Mouse (Mus musculus) G1E (cell line): ENCODE measurements around the gene Thsd4. TPM values are rescaled to one million over a fixed set of nuclear protein-coding genes. Genes with fewer than 3 reads are reported as not detected.

Experiments
- ATAC-seq: 2 replicates; pipeline ENCODE4 v1.8.0; 2016; ENCODE audit warnings: mild to moderate bottlenecking; ENCODE audit not compliant: insufficient number of reproducible peaks, poor library complexity, low FRiP score, severe bottlenecking; ENCODE audit errors: extremely low read depth
- DNase-seq: peaks from one replicate; pipeline ENCODE4 v3.0.0; 2012; ENCODE audit warnings: low spot score
- H3K27me3 ChIP-seq: 2 replicates; pipeline ENCODE4 v1.6.1; 2012; ENCODE audit warnings: mild to moderate bottlenecking, low read length, inconsistent platforms; ENCODE audit not compliant: insufficient read depth
- H3K36me3 ChIP-seq: replicated peaks from 2 replicates; pipeline ENCODE3; 2012; ENCODE audit warnings: mild to moderate bottlenecking, inconsistent platforms
- H3K4me1 ChIP-seq: 2 replicates; pipeline ENCODE4 v1.6.1; 2012; ENCODE audit warnings: low read depth, low read length, inconsistent platforms, mixed read lengths; ENCODE audit not compliant: insufficient read depth
- H3K4me3 ChIP-seq: 2 replicates; pipeline ENCODE4 v1.5.1; 2012; ENCODE audit warnings: low read depth, mild to moderate bottlenecking, inconsistent platforms, low read length, moderate library complexity, mixed read lengths
- H3K9me3 ChIP-seq: replicated peaks from 2 replicates; pipeline ENCODE4 v1.6.1; 2012; ENCODE audit warnings: inconsistent platforms
- CTCF ChIP-seq: IDR thresholded peaks from 2 replicates; pipeline ENCODE4 v1.5.1; 2012; ENCODE audit warnings: low read depth, low read length, inconsistent platforms, mixed read lengths
- GATA1 ChIP-seq: IDR thresholded peaks from 2 replicates; pipeline ENCODE4 v1.6.1; 2012; ENCODE audit warnings: borderline replicate concordance, low read length, inconsistent platforms, mixed read lengths
- GATA2 ChIP-seq: IDR thresholded peaks from 2 replicates; pipeline ENCODE4 v1.6.1; 2012; ENCODE audit warnings: low read depth, low read length, inconsistent platforms, borderline replicate concordance
- POLR2AphosphoS5 ChIP-seq: IDR thresholded peaks from 2 replicates; pipeline ENCODE4 v1.6.1; 2012; ENCODE audit warnings: low read depth, low read length, inconsistent platforms; ENCODE audit not compliant: insufficient replicate concordance
- TAL1 ChIP-seq: conservative IDR thresholded peaks from 2 replicates; pipeline ENCODE4 v1.6.1; 2012; ENCODE audit warnings: low read depth, low read length, inconsistent platforms, mixed read lengths
- polyA plus RNA-seq: library from polyadenylated mRNA; stranded (reverse); fragments of >175 nt; gene quantifications from 2 replicates; pipeline ENCODE4 v1.2.3, GENCODE M21; 2012
- total RNA-seq, 2 experiments: library from RNA; stranded (forward) in 1 of 2; stranded (reverse) in 1 of 2; fragments of 200-1000 nt in 1 of 2; fragments of >200 nt in 1 of 2; fragmentation: Nextera tagmentation in 1 of 2; gene quantifications; 2 replicates each; pipeline ENCODE4 v1.2.3; 2014 to 2017

Gene Thsd4
- total and polyA plus RNA-seq, 3 experiments, result 1.8 to 2.8 (median 2.4) TPM

DNA sequence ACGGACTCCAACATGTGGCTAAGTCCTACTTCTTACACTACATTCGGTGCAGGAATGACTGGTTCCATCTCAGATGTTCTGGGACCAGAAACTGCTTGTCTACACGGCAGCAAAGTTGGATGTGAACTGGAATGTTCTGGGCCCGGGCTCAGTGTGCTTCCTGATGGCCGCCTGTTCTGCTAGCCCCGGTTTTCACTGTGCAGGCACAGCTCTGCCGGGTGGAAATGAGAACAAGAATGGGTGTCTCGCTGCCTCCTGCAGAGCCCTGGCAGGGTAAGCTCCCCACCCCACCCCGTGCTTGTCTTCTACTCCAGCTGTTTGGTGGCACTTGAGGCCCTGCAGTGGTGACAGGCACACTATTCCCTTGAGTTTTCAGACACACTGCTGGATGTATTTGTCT is 285.7 kb downstream of the Thsd4 start:
- no peaks in the 10 kb centered on the region for H3K4me1 ChIP-seq
- H3K9me3 ChIP-seq, result no peaks in the 10 kb centered on the region
- ATAC-seq (no peak), DNase-seq (no peak)
- peaks cover 22% of the 10 kb centered on the region for H3K27me3 ChIP-seq
- TF ChIP-seq CTCF (no peak), POLR2AphosphoS5 (no peak), GATA2 (no peak), GATA1 (no peak), TAL1 (no peak)
- no peak overlapping the region for H3K4me3 ChIP-seq
- H3K36me3 ChIP-seq, result no peaks in the 10 kb centered on the region

DNA sequence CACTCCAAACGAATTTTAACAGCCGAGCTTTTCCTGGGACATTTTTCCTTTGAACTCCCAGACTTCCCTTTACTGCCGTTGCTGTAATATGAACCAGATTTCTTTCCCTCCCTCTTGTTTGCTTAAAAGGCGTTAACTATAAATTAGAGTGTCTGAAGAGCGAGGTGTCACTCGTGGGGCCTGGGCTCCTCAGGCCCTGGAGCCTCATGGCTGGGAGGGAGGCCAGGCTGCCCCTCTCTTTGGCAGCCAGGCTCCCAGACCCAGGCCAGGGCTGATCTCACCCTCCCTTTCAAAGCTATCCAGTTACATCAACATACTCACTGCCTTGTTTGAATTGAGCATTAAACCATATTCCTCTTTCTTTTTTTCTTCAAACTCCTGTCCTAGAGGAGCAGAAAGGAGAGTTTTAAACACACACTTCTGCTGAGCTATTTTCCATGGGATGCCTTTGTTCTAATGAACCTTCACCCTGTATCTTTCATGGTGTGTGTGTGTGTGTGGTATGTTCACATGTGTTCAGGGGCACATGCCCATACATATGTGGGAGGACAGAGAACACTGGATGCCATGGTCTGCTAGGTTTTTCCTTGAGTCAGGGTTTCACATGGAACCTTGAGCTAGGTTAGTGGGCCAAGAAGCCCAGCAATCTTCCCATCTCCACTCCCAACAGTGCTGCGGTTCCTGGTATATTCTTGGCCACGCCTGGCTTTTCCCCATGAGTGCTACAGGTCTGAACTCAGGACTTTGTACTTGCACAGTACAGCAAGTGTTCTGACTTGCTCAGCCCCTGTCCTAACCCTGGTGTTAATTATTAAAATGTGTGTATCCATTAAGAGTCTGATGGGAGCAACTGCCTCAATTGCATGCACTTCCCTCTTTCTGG is 287.4 kb downstream of the Thsd4 start:
- Histone ChIP-seq H3K36me3 (no peaks in the 10 kb centered on the region), H3K4me1 (no peaks in the 10 kb centered on the region), H3K4me3 (no peak overlapping the region), H3K9me3 (no peaks in the 10 kb centered on the region), H3K27me3 (peaks cover 22% of the 10 kb centered on the region)
- TF ChIP-seq CTCF, result no peak
- no peak for TF ChIP-seq GATA1
- no peak for TF ChIP-seq TAL1
- TF ChIP-seq GATA2, result no peak
- no peak for TF ChIP-seq POLR2AphosphoS5
- ATAC-seq, result no peak
- DNase-seq, result no peak

DNA sequence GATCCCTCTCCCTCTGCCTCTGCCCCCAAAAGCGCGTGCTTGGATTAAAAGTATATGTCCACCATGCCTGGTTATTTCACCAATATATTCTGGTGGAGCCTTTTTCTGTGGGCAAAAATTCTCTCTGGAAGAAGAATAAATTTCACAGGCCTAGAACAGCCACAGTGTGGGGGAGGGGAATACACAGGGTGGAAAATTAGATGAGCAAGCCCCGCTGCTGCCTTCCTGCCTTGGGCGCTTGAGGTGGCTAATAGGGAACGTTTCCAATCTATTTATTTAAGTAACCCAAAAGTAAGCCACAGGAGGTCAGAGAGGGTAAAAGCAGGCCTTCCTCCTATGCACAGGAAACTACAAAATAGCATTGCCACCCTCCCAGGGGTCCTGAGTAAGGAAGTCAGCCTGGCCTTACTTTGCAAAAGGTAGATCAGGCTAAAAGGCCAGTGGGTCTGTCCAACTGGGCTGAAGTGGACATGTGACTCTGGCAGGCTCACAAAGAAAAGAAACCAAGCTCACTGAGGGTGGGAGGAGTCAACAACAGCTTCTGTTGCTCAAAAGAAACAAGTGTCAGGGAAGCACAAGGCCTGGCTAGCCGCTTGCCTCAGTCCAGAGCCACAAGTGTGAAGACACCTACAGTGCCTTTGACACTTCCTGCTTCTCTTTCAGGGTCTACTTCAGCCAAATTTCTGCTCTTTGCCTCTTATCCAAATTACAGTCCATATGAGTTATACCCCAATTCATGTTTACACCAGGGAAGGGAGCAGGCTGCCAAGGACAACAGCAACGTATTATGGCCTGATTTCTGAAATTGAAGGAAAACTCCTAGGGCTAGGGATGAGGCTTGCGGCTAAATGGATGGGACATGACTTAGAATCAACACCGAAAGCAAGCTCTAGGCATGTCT is 289.6 kb downstream of the Thsd4 start:
- ATAC-seq (no peak), DNase-seq (no peak)
- H3K27me3 ChIP-seq, result peaks cover 22% of the 10 kb centered on the region
- no peaks in the 10 kb centered on the region for H3K4me1 ChIP-seq
- no peak for TF ChIP-seq GATA1
- no peaks in the 10 kb centered on the region for H3K36me3 ChIP-seq
- H3K4me3 ChIP-seq, result no peak overlapping the region
- H3K9me3 ChIP-seq, result no peaks in the 10 kb centered on the region

DNA sequence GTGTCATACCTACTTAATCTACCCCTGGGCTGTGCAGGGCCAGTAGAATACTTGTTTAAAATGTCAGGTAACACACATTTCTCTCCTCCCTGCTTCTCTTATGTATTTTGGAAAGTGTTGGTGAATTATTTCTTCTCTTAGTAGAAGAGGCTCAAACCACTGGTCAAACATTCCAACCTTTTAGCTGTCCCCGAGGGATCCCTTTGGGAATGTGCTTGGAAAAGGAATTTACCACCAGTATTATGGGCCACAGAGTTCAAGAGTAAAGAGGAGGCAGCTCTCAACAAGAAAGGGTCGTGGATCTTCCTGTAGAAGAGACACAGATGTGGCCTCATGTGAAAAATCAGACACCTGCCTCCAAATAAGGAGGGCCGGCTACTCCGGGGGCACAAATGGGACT is 292.4 kb downstream of the Thsd4 start:
- ATAC-seq, result no peak
- no peaks in the 10 kb centered on the region for H3K36me3 ChIP-seq
- TF ChIP-seq POLR2AphosphoS5 (no peak), GATA1 (no peak), GATA2 (no peak), TAL1 (no peak), CTCF (no peak)

DNA sequence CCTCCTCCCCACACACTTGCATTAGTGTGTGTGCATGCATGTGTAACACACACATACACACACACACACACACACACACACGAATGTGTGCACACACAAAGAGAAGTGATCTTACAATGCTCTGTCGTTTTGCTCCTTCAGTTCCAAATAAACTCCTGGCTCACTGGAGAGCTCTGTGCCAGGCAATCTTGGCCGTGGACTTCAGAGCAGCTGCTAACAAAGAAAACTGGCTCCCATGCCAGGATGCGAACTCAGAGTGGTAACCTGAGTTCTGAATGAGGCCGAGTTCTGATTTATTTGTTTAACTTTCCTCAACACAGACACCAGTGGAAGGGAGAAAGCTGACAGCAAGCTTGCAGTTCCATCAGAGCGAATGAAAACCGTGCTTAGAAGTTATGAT is 294.1 kb downstream of the Thsd4 start:
- no peak for TF ChIP-seq GATA2
- ATAC-seq (no peak), DNase-seq (no peak)
- H3K4me1 ChIP-seq, result no peaks in the 10 kb centered on the region
- peaks cover 19% of the 10 kb centered on the region for H3K27me3 ChIP-seq
- no peaks in the 10 kb centered on the region for H3K9me3 ChIP-seq
- H3K36me3 ChIP-seq, result no peaks in the 10 kb centered on the region
- H3K4me3 ChIP-seq, result no peak overlapping the region

More for the DNA sequence above, 292.4 kb downstream of the Thsd4 start:
- Histone ChIP-seq H3K4me3 (no peak overlapping the region), H3K9me3 (no peaks in the 10 kb centered on the region), H3K4me1 (no peaks in the 10 kb centered on the region), H3K27me3 (peaks cover 19% of the 10 kb centered on the region)
- no peak for DNase-seq

DNA sequence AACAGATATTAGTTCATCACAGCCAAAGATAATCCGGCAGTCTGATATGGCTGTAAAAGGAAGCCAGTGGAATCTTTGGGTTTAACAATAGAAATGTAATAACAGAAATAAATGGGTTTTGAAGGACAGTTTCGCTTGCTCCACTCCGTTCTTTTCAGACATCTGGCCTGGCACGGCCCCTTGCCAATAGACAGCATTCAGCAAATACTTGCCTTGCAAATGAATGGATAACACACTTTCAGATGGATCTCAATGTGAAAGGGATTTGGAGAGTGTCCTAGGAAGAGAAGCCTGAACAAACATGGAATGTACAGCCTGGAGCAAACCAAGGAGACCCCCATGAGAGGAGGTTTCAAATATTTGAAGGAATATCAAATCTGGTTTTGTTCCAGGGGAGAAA is 295.2 kb downstream of the Thsd4 start:
- Histone ChIP-seq H3K9me3 (no peaks in the 10 kb centered on the region), H3K4me3 (no peak overlapping the region), H3K27me3 (peaks cover 19% of the 10 kb centered on the region), H3K4me1 (no peaks in the 10 kb centered on the region), H3K36me3 (no peaks in the 10 kb centered on the region)
- DNase-seq (no peak), ATAC-seq (no peak)
- TF ChIP-seq POLR2AphosphoS5, result no peak
- TF ChIP-seq GATA2, result no peak
- no peak for TF ChIP-seq TAL1
- TF ChIP-seq GATA1, result no peak
- no peak for TF ChIP-seq CTCF
